Mouse (Mus musculus) embryo, embryonic 11.5 days (tissue): Measurements from ENCODE around the gene Dek.

Experiments
- DNase-seq: peaks from one replicate; pipeline ENCODE4 v3.0.0-alpha.2; 2012; ENCODE audit warnings: low read depth, low spot score

The Dek gene

DNA sequence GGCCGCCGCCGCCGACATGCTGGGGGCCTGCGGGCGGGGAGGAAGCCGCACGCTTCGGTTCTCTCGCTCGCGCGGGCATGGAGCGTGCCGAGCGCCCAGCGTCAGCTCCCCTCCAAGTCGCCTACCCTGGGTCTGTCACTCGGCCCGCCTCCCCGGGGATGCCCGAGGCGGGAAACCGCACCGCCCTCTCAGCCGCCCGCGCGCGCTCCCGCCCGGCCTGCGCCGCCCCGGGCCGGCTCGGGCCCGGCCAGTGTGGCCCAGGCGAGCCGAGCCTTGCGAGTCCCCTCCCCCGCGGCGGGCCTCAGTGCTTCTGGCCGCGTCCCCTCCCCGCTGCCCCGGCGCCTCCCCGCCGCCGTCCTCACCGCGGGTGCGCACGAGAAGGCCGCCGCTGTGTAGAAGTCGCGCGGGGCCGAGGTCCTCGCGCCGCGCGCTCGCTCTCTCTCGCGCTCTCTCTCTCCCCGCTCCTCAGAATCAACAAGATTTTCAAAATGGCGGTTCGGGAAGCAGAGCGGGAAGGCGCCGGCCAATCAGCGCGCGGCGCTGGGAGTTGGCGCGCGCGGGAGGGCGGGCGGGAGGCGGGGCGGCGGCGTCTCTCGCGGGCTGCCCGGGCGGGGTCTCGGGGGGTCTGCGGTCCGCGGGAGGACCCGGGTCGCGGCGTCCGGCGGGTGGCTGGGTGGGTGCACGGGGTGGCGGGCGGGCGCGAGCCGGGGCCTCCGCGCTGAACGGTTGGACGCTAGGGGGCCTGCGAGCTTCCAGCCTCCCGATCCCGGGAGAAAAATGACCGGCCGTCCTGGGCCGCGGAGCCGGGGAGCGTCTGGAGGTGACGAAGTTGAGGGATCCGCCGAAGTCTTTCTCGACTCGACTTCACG, at the start of gene Dek:
Gene Dek (minus strand): TSS at position 491 of the 869 bp plus-strand sequence.
- DNase-seq = peak; percentile 86

DNA sequence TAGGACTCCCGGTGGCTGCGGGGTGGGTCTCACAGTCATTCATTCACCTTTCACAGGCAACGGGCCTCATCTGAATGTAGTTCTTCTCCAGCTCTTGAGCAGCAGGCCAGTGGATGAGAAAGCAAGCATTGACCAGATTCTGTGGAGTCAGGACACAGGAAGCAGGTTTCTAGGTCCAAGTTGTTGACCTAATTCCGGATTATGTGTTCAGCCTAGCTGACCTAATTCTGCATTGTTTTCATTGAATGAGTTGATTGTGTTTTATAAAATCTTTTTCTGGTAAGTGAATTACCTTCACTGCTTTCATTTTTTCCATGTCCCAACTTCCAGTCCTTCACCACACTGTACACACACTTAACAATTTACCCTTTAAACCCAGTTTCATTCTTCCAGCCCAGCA, 48.9 kb upstream of the Dek start:
- DNase-seq = no peak

DNA sequence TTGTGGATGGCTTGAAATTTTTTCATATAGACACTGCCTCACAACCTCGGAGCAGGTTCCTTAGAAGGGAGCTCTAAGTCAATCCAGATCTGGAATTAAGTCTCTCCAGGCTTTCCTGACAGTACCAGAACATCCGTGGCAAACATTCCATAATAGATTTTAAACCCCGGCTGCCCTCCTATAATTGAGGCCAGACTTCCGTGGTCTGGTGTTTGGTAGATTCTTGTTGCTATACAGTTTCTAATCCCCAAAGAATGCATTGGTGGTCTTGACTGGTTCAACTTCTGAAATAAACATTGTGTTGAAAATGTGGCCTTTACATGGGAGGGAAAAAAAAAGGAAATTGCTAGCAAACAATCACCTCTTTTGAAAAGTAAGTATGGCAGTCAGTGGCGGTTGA, 47.2 kb upstream of the Dek start:
- DNase-seq = no peak

DNA sequence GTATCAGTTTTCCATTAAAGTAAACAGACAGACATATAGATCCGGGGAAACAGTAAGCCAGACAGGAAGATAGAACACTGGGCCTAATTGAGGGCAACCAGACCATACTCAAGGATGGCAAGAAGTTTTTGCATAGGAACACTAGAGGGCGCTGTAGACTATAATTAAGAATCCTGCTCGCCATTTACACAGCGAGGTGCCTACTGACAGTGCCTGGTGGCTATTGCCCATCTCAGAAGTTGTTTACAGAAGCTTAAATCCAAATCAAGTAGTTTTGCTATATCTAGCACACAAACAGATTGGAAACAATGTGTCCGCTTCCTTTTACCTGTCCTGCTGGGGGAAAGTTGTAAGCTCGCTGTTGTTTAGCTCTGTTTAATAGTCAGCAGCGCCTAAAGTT, 46.4 kb upstream of the Dek start:
- DNase-seq = peak; percentile 58

DNA sequence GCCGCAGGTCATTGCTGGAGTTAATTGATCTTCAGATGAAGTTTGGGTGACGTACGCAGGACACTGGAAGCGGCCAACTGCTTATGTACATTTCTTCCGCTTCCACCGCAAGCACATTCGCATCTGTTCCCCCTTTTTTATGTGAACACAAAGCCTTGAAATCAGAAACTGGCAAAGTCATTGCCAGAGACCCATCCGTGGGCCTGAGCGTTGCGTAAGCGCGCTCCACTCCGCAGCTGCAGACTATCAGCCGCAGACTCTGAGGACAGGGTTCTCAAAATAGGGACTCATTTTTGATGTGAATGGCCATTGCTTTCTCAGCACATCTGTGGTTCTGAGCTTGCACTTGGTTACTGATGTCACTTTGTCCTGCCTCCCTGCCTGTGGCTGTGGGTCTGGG, 45.1 kb upstream of the Dek start:
- no peak for DNase-seq

DNA sequence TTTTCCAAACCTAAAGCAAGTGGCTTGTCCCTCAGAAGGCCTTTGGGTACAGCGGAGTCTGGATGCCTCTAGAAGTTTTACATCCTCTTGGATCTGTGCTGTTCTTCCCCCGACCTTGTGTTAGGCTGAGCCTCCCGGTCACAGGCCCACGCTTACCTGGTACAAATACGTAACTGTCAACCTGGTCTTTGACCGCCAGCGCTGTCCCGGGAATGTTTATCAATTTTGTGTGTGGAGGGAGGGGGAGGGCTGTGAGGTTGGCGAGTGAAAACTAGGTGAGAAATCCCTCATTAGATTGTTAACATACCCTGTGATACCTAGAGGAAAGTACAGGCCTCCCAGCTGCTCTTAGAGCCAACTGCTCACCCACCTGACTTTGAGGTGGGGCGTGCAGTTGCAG, 44.0 kb upstream of the Dek start:
- DNase-seq = no peak

DNA sequence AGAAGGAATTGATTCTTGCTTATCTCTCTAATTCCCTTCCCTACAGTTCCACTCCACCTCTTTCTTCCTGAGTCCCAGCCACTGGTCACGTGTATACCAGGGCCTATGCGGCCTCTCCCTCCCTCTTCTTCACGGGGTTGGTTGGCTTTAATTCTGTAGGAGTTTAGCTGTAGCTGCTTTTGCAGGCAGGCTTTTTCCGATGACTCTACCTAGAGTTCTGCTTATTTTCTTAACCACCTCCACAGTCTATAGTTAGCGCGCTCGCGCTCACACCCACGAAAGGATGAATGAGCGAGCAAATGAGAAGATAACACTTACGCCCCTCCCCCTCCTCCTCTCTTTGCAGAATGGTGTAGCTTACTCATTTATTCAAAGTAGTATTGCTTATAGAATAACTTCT, 42.6 kb upstream of the Dek start:
- DNase-seq = no peak

DNA sequence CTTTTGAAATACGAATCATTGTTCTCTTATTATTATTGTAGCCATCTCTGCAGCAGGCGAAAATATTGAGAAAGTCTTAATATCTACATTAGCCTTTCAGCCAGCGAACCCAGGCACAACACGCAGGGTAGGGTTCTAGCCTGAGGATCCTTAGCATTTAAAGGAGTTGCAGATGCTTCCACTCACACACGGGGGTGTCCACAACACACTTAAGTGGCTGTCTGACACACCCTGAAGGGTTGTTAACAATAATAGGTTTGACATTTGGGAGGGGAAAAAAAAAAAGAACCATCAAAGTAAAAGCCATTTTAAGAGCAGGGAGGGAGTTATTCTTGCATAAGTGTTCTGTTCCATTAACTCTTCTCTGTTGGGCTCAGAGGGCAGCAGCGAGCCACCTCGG, 40.4 kb upstream of the Dek start:
- no peak for DNase-seq

DNA sequence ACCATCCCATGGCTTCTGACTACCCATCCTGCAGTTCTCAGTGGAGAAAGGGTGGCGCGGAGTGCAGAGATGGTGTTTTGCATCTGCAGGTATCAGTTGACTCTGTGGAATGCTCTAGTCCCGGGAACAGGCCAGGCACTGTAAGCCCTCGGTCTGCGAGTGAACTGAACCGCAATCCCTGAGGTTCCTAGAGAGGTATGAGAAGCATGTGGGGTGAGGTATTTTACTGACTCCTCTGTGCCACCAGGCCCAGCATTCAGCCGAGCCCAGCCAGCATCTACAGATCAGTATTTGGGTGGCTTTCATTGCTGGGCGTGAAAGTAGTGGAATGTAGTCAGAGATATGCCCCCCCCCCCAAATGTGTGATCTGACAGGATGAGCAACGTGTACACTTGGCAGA, 39.9 kb upstream of the Dek start:
- DNase-seq = no peak

DNA sequence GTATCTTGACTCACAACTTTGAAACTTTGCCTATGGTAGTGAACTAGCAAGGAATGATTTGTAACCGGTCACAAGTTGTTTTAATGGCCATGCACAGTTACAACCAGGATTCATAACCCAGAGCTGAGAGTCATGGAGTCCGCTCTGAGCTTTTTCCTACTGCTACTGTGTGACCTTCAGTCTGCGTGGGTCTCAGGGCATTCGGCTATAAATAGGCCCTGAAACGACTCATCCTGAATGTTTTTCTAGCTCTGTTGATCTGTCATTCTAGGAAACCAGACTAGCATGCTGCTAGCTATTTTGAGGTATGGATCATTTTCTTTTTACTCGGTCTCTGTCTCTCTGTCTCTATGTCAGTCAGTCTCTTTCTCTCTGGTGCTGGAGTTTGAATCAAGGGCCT, 36.8 kb upstream of the Dek start:
- DNase-seq = no peak

DNA sequence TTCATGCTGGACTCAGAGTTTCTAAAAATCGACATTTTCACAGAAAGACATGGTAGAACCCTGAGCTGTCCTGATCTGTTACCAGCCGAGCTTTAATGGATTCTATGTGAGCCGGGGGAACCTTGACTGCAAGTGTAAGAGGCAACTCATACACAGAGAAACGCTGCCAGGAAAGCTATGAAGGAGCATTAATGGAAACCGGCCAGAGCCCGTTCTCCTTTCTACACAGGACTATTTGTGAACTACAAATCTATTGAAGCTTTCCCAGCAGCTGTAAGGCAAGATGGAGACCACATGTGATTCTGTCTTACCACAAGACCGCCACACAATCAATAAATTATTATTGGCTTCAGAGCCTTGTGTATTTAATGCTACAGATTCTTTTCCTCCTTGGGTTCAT, 29.7 kb upstream of the Dek start:
- DNase-seq = no peak

DNA sequence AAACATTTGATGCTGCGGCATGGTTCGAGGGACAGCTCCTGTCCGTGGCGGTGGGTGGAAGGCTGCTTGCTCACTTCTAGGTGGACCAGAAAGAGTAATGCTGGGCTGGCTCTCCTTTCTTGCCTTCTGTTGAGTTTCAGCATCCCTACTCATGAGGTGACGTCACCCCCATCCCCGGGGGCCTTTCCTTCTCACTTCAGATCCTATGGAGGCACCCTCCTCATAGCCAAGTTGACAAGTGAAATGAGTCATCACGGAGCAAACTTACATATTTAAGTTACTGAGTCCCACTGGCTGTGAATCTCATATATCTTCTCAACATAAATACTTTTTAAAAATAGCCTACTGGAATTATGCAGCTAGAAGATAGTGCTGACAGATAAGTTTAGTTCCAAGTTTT, 28.8 kb upstream of the Dek start:
- no peak for DNase-seq

DNA sequence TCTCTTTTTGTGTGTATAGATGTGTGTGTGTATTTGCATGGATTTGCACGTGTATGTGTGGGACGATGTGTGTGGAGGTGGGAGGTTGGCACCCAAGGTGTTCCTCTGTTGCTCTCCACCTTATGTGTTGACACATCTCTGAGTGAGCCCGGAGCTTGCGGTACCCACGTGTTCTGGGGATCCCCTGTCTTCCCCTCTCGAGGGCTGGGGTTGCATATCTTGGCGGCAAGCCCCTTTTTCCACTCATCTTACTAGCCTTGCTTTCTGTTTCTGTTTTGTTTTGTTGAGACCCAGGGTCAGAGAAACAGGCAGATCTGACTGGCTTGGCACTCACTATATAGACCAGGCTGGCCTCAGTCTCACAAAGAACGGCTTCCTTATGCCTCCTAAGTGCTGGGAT, 27.1 kb upstream of the Dek start:
- DNase-seq = no peak

DNA sequence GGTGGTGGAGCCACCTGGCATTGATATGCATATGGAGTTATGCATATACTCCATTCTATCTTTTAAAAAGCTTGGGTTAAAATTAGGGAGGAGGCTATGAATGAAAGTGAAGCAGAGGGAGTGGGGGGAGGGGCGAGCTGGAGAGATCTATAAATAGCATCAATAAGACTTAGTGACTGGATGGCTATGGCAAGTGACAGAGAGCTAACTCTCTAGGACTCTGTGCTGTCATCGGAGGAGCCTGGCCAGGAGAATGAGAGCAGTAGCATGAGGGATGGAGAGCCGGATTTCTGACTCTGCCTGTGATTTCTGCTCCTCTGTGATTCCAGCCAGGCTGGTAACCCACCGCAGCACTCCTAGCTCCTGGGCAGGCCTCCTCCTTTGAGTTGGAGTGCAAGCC, 23.1 kb upstream of the Dek start:
- no peak for DNase-seq

DNA sequence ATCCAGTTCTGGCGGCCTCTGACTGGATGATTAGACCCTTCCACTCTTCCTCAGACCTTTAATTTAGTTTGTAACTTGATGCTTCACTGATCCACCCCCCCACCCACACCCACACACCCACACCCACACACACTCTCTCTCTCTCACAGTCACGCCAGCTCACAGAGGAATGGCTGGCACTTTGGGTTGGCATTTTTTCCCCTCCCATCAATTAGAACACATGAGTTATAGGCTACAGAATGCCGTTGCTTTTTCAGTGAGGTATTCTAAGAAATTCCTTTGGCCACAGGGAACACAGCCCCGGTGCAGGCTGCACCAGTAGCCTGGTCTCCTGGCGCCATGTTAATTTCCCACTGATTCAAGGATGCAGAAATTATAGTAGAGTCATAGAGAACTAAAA, 19.6 kb upstream of the Dek start:
- no peak for DNase-seq

DNA sequence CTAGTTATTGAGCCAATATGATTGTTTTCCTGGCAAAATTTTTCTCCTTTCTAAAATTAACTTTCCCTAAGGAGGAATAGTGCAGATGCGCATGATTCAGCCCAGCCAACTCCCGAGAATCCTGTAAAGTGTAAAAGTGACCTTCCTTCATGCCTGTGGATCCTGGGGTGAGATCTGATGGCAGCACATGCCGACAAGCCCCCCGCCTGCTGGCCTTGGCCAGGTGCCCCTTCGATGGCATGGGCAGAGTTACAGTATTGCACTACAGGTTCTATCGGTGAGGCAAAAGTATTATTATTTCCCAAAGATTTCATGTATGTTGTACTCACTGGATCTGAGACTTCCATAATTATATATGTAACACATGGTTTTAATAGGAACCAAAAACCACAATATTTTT, 19.0 kb upstream of the Dek start:
- DNase-seq = no peak

DNA sequence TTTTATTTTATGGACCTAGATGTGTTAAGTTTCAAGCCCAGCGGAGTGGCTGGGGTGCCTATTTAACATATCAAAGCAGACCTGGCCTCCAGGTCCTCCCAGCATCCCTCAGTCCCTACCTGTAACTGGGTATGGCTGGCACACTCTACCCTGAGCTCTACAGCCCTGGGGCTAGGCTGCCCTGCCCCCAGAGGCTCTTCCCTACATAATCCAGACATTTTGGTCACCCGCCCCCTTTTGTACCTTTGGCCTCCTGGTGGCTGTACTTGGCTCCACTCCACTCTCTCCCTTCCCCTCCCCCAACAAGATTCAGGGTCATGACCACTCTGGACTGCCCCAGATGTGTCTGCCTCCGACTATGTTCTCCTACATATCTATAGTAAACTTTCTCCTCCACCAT, 18.4 kb upstream of the Dek start:
- no peak for DNase-seq

DNA sequence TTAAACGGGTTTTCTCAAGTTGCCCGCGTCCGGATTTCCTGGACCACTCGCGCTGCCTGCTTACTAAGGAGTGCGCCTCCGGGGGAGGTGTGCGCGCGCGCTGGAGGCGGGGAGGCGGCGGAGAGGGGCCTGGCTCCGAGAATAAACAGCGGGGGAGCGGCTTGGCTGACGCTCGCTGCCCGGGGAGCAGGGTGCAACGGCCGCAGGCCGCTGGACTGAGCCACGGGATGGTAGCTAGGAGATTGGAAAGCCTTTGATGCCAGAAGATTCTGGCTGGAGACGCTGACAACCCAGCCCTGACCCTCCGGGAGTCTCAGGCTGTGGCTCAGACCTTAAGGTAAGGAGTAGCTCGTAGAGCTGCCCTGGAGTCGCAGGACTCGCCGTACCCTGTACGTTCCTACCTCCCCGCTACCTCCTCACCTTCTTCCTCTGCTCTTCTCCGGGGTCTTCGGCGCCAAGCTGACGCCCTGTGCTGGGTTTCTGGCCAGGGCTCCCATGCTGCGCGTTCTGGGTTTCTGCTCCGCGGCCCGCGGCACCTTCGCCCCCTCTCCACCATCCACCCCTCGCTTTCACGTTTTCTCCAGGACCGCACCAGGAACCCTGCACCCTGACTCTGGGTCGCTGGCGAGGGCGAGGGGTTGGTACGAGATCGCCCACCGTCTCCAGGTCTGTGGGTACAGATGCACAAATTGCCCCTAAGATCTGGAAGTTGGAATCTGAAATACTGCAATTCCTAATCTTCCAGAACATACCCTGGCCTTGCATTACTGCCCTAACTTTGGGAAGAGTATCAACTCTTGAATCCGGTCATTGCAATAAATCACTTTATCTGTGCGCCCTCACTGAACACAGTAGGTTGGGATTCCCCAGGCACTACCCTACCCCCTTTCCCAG, 16.8 kb upstream of the Dek start, which contains the start of gene Rnf144b:
Gene Rnf144b (plus strand): TSS at position 120 of the 894 bp plus-strand sequence.
- no peak for DNase-seq

DNA sequence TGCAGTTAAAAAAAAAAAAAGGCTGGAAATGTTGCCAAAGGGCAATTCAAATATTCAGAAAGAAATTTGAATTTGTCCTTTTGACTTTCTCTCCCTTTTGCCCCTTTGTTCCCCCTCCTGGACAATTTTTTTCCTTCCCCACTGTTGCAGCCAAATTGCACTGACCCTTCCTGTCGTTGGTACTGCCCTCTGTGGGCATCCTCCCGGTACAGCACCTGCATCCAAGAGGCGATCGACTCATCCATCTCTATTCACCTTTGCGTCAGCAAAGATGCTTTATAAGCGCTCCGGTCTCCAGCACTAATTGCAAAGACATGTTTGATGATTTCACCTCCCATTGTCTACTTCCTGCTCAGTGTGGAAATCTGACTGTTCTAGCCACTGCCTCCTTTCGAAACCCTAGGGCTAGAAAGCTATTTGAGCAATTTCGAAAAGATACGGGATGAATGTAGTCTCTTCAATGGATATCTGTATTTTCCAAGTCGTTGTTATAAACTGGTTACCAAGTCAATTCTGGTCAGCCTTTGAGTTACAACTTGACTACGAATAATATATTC, 15.4 kb upstream of the Dek start:
- no peak for DNase-seq

DNA sequence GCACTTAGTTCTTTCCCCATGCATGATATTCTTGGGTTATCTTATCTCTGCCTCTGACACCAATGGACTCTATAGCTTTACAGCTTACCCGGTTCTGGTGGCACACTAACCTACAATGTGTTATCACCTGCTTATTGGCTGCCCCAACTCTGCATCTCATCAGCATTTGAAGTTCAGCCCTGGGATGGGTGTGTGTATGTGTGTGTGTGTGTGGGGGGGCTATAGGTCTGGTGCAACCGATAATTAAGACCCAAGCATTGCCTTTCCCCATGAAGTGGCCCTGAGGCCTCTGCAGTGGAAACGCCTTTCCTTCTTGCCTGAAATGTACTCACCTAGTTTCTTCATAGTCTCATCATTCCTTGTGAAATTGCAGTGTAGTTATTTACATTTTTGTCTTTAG, 10.0 kb upstream of the Dek start:
- no peak for DNase-seq

DNA sequence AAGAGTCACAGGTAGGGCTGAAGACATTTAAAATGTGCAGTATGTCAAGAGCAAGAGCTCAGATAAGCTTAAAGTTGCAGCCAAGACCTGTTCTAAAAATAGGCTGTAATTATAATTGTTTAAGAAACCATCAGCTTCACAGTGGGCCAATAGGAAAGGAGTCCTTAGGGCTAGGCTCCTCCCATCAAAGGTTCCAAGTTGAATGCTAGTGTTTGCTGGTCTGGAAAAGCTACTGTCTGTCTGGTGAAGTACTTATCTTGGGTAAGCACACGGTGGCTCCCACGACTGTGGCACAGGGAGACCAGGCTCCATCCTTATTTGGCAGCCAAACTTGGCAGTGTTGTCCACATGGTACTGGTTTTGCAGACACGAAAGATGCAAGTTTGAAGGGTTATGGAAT, 6.9 kb upstream of the Dek start:
- no peak for DNase-seq

DNA sequence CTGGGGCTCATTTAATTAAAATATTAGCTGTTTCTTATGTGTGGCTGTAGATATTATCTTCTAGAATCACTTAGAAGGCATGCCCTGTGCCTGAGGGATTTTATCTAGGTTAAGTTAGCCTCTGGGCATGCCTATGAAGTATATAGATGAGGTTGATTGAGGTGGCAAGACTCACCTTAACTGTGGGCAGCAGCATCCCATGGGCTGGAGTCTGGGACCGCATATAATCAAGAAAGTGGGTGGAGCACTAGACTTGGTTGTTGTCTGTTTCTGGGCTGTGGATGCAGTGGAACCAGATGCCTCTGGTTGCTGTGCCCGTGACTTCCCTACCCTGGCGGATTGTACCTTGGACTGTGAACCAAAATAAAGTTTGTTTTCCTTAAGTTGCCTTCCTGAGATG, 6.1 kb upstream of the Dek start:
- no peak for DNase-seq

DNA sequence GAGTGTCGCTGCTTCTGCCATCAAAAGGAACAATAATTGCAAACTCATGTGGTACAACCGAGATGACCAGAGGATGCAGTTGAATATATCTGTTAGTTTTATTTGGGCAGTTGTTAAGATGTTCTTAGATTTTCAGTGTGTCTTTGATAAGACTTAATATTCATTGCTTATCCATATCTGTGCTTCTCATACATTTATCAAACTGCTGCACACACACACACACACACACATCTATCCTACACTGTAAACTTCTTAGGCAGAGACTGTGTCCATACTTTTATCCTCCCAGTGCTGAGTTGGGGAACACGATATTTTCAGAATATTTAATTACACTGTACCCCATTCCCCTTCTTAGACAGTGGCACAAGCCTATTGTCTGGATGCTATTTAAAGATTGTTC, 5.2 kb upstream of the Dek start:
- no peak for DNase-seq
